Mouse (Mus musculus) urinary bladder, postnatal 4 days (tissue): ENCODE results near the gene Tomm20.
"Not testable (repeated sequence)": the region's sequence is repeated elsewhere in the genome, so short reads cannot be mapped to it uniquely, and the experiment has no call there.

Experiments
- DNase-seq, 2 experiments: peaks; one replicate each; pipeline ENCODE4 v3.0.0; 2021 to 2022; ENCODE audit warnings: low spot score in 2 of 2

The Tomm20 gene

GRCm38 (mm10) chr8:126884202-126884926 is 61.3 kb downstream of the Tomm20 start:
- no peak for DNase-seq

GRCm38 (mm10) chr8:126883752-126884151 is 61.9 kb downstream of the Tomm20 start:
- no peak for DNase-seq

- not testable (repeated sequence) for DNase-seq
Measured at GRCm38 (mm10) chr8:126882586-126882985, 63.1 kb downstream of the Tomm20 start.

- no peak for DNase-seq
Measured at GRCm38 (mm10) chr8:126881641-126882140, 64.0 kb downstream of the Tomm20 start.
